Mouse (Mus musculus): Measurements from ENCODE around the gene Rtn1. TPM values are rescaled to one million over a fixed set of nuclear protein-coding genes. Genes with fewer than 3 reads are reported as not detected.
A peak's percentile ranks its signal among the peaks of the same experiment; 100 is the strongest.

The Rtn1 gene
- total and polyA plus RNA-seq, 2 experiments from 2014 or later: 1,894 to 3,445 TPM

DNA sequence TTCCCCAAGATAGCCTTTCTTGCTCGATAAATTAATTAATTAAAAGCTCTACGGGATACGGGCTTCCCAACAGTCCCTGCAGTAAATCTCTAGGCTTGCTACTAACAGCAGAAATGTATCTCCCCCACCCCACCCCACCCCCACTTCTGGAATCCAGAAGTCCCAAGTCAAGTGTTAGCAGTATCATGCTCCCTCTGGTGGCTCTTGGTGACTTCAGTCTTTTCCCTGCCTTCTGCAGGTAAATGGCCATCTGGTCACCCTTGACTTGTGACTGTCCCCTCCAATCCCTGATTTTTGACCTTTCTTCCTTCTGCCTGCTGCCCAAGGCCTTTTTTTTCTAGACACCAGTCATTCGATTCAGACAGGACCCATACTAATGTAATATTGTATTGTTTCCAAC lies 23.4 kb upstream of the Rtn1 start:
- ATAC-seq (no peak), DNase-seq (ENCODE audit: low spot score) (peak; percentile 59)
- Histone ChIP-seq H3K27me3 (ENCODE audit: insufficient read depth, low read length) (no peaks in the 10 kb centered on the region), H3K4me1 (ENCODE audit: insufficient read depth, low read length) (0 out of 2 replicates have a peak, but pooled peaks cover 3% of the 10 kb centered on the region), H3K4me2 (ENCODE audit: low read depth, low read length) (no peak overlapping the region), H3K4me3 (ENCODE audit: low read length) (no peak overlapping the region), H3K9ac (replicated peaks; ENCODE audit: low read length) (no peak overlapping the region), H3K27ac (no peak overlapping the region), H3K9me3 (ENCODE audit: low read length) (no peaks in the 10 kb centered on the region), H3K36me3 (ENCODE audit: insufficient read depth, low read length) (no peaks in the 10 kb centered on the region)
- 73% methylated on average over 4 of the region's 4 CpGs for WGBS
- TF ChIP-seq CTCF (IDR thresholded peaks at IDR 0.05; ENCODE audit: low read depth): peak; percentile 59

GRCm38 (mm10) chr12:72427722-72428126 lies 18.9 kb upstream of the Rtn1 start:
- DNase-seq (ENCODE audit: low spot score) (peak; percentile 91), ATAC-seq (peak; percentile 84)
- Histone ChIP-seq H3K27me3 (ENCODE audit: insufficient read depth, low read length) (no peaks in the 10 kb centered on the region), H3K9me3 (ENCODE audit: low read length) (no peaks in the 10 kb centered on the region), H3K9ac (replicated peaks; ENCODE audit: low read length) (no peak overlapping the region), H3K4me1 (ENCODE audit: insufficient read depth, low read length) (no peaks in the 10 kb centered on the region), H3K4me2 (ENCODE audit: low read depth, low read length) (peak overlapping the region; percentile 39), H3K4me3 (ENCODE audit: low read length) (no peak overlapping the region), H3K27ac (no peak overlapping the region), H3K36me3 (ENCODE audit: insufficient read depth, low read length) (no peaks in the 10 kb centered on the region)
- peak; percentile 96 for TF ChIP-seq CTCF (IDR thresholded peaks at IDR 0.05; ENCODE audit: low read depth)
- 20% methylated on average over 11 of the region's 11 CpGs for WGBS

GRCm38 (mm10) chr12:72422681-72423080 lies 13.8 kb upstream of the Rtn1 start:
- TF ChIP-seq CTCF (IDR thresholded peaks at IDR 0.05; ENCODE audit: low read depth): no peak
- H3K27ac ChIP-seq: no peak overlapping the region
- WGBS: 65% methylated on average over 4 of the region's 4 CpGs

GRCm38 (mm10) chr12:72417762-72418161 lies 8.9 kb upstream of the Rtn1 start:
- Histone ChIP-seq H3K4me3 (ENCODE audit: low read length) (no peak overlapping the region), H3K9ac (replicated peaks; ENCODE audit: low read length) (no peak overlapping the region), H3K36me3 (ENCODE audit: insufficient read depth, low read length) (no peaks in the 10 kb centered on the region), H3K27me3 (ENCODE audit: insufficient read depth, low read length) (no peaks in the 10 kb centered on the region), H3K4me1 (ENCODE audit: insufficient read depth, low read length) (no peaks in the 10 kb centered on the region), H3K27ac (no peak overlapping the region), H3K9me3 (ENCODE audit: low read length) (no peaks in the 10 kb centered on the region), H3K4me2 (ENCODE audit: low read depth, low read length) (no peak overlapping the region)
- 29% methylated on average over 3 of the region's 3 CpGs for WGBS
- DNase-seq (ENCODE audit: low spot score): peak; percentile 69
- TF ChIP-seq CTCF (IDR thresholded peaks at IDR 0.05; ENCODE audit: low read depth): peak; percentile 69
- no peak for ATAC-seq

More at GRCm38 (mm10) chr12:72422681-72423080, 13.8 kb upstream of the Rtn1 start:
- no peaks in the 10 kb centered on the region for H3K9me3 ChIP-seq (ENCODE audit: low read length)
- H3K4me2 ChIP-seq (ENCODE audit: low read depth, low read length): no peak overlapping the region
- DNase-seq (ENCODE audit: low spot score): no peak
- H3K4me3 ChIP-seq (ENCODE audit: low read length): no peak overlapping the region
- H3K4me1 ChIP-seq (ENCODE audit: insufficient read depth, low read length): no peaks in the 10 kb centered on the region
- no peaks in the 10 kb centered on the region for H3K36me3 ChIP-seq (ENCODE audit: insufficient read depth, low read length)
- ATAC-seq: no peak
- no peak overlapping the region for H3K9ac ChIP-seq (replicated peaks; ENCODE audit: low read length)
- H3K27me3 ChIP-seq (ENCODE audit: insufficient read depth, low read length): no peaks in the 10 kb centered on the region

- DNase-seq (ENCODE audit: low spot score) (peak; percentile 82), ATAC-seq (peak; percentile 88)
- no peak for TF ChIP-seq CTCF (IDR thresholded peaks at IDR 0.05; ENCODE audit: low read depth)
- H3K4me3 ChIP-seq (ENCODE audit: low read length): peak overlapping the region; percentile 91
- peak overlapping the region; percentile 86 for H3K9ac ChIP-seq (replicated peaks; ENCODE audit: low read length)
- 0% methylated on average over 46 of the region's 63 CpGs for WGBS
- no peaks in the 10 kb centered on the region for H3K36me3 ChIP-seq (ENCODE audit: insufficient read depth, low read length)
- no peaks in the 10 kb centered on the region; the same call in 1 of the 2 replicates for H3K4me1 ChIP-seq (ENCODE audit: insufficient read depth, low read length)
- H3K27ac ChIP-seq: peak overlapping the region; percentile 88
- H3K9me3 ChIP-seq (ENCODE audit: low read length): no peaks in the 10 kb centered on the region
- H3K27me3 ChIP-seq (ENCODE audit: insufficient read depth, low read length): no peaks in the 10 kb centered on the region
- H3K4me2 ChIP-seq (ENCODE audit: low read depth, low read length): peak overlapping the region; percentile 91
Measured at GRCm38 (mm10) chr12:72408111-72408891, 553 bp downstream of the Rtn1 start.

- Histone ChIP-seq H3K4me2 (ENCODE audit: low read depth, low read length) (peak overlapping the region; percentile 91), H3K27me3 (ENCODE audit: insufficient read depth, low read length) (no peaks in the 10 kb centered on the region), H3K9me3 (ENCODE audit: low read length) (no peaks in the 10 kb centered on the region), H3K27ac (peak overlapping the region; percentile 88), H3K9ac (replicated peaks; ENCODE audit: low read length) (peak overlapping the region; percentile 86), H3K4me1 (ENCODE audit: insufficient read depth, low read length) (no peaks in the 10 kb centered on the region; the same call in 1 of the 2 replicates), H3K36me3 (ENCODE audit: insufficient read depth, low read length) (no peaks in the 10 kb centered on the region), H3K4me3 (ENCODE audit: low read length) (peak overlapping the region; percentile 91)
- no peak for TF ChIP-seq CTCF (IDR thresholded peaks at IDR 0.05; ENCODE audit: low read depth)
- 0% methylated on average over 17 of the region's 17 CpGs for whole genome bisulfite sequencing
- ATAC-seq: 0 out of 2 replicates have a peak, but pooled peaks have one; percentile 24
- DNase-seq (ENCODE audit: low spot score): peak; percentile 52
Measured at GRCm38 (mm10) chr12:72407721-72408110, 1.1 kb downstream of the Rtn1 start.

- Histone ChIP-seq H3K9me3 (ENCODE audit: low read length) (no peaks in the 10 kb centered on the region), H3K4me1 (ENCODE audit: insufficient read depth, low read length) (no peaks in the 10 kb centered on the region; the same call in 1 of the 2 replicates), H3K4me2 (ENCODE audit: low read depth, low read length) (peak overlapping the region; percentile 91), H3K9ac (replicated peaks; ENCODE audit: low read length) (peak overlapping the region; percentile 86), H3K27ac (peak overlapping the region; percentile 88; the same call in 1 of the 2 replicates), H3K4me3 (ENCODE audit: low read length) (peak overlapping the region; percentile 91), H3K36me3 (ENCODE audit: insufficient read depth, low read length) (no peaks in the 10 kb centered on the region), H3K27me3 (ENCODE audit: insufficient read depth, low read length) (no peaks in the 10 kb centered on the region)
- DNase-seq (ENCODE audit: low spot score) (peak; percentile 68), ATAC-seq (peak; percentile 27; the same call in 1 of the 2 replicates)
- WGBS: 10% methylated on average over 11 of the region's 11 CpGs
- peak; percentile 18; the same call in 1 of the 2 replicates for TF ChIP-seq CTCF (IDR thresholded peaks at IDR 0.05; ENCODE audit: low read depth)
Measured at GRCm38 (mm10) chr12:72407146-72407545, 1.7 kb downstream of the Rtn1 start.
